Mouse (Mus musculus): ENCODE data around the gene Kcna7.

DNA sequence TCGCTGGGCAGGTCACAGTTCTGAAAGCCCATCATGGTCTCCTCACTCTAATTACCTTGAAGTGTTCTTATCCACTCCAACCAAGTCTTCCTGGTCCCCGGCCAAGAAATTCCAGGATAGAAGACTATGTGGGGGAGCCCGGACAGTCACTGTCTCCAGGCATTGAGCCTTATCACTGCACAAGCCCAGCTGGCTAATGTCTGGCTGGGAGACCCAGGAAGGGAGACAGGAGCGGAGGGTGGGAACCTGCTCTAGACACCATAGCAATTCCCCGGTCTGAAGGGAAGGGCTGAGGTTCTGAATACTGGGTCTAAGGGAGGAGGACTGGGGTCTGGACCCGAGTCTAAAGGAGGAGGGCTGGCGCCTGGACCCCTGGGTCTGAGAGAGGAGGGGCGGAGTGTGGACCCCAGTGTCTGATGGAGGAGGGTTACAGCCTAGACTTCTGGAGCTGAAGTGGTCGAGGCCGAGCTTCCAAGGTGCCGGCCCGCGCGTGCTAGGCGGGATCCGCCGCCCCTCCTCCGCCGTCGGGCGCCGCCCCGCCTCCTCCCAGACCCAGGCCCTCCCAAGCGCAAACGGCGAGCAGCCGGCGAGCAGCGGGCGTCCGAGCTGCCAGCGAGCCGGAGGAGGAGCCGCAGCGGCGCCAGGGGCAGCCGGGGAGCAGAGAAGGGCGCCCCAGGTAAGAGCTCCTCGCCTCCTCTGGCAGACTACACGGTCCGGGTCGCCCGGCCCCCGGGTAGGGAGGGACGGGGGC is 7.8 kb downstream of the Kcna7 start, which contains the start of gene Ntf5:
- TF ChIP-seq CTCF (IDR thresholded peaks at IDR 0.05; ENCODE audit: low read depth) (no peak), EP300 (IDR thresholded peaks at IDR 0.05; ENCODE audit: low read depth) (no peak)
